Mouse (Mus musculus): ENCODE results near the gene Ankk1.

Ankk1 gene

DNA sequence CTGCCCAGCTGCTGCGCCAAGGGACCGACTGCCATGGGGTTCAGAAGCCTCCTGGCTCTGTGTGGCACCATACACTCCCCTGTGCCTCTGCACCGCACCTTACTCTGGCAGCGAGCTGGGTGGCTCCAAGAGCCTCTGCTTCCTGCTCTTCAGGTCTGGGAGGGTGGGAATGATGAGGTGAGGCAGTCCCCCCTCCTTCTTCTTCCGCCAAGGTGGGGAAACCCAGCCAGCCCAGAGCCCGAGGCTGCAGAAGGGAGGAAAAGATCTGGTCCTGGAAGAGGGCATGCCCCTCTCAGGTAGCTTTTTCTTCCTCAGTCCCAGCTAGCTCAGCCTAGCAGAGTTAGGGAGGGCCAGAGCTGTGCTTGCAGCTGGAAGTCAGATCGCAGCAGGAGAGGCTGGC lies at the start of gene Ankk1:
Ankk1 (minus strand) TSS at position 101 of the 400 bp plus-strand sequence.
- DNase-seq (ENCODE audit: low read depth in 2 of 2, low spot score in 2 of 2) = no peak

DNA sequence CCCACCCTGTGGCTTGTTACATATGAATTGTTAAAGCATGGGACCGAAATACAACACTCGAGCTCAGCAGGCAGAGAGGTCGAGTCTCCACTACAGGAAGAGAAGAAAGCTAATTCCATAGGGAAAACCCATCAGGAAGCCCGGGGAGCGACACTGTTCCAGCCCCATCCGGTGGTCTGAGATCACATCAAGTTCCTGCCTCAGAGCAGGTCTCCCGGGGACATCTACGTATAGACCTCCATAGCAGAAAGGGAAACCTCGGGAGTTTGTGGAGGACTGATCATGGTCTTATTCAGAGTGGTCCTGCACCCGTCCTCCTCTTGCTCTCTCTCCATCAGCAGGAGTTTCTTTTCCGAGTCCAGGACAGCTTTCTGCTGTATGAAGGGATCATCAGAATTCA lies 45.3 kb upstream of the Ankk1 start:
- no peak for DNase-seq (ENCODE audit: low read depth in 2 of 2, low spot score in 2 of 2)

- no peak for DNase-seq (ENCODE audit: low read depth in 2 of 2, low spot score in 2 of 2)
Measured at GRCm38 (mm10) chr9:49470946-49471345, 44.1 kb upstream of the Ankk1 start.

DNA sequence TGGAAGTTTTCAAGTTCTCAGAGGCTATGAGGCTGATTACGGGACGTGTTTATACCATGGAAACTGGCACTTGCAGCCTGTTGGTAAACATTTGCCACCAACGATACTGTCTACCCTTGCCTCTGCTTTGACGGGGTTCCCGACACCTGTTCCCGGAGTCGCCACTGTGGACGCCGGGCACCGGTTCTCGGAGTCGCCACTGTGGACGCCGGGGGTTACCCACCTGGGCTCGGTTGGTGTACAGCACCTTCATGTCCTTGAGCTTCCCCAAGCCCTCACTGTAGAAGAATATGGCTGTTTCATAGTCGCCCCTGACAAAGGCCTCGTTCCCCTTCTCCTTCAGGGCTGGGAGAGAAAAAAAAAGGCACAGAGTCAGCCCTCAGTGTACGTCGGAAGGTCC lies 43.2 kb upstream of the Ankk1 start:
- no peak for DNase-seq (ENCODE audit: low read depth in 2 of 2, low spot score in 2 of 2)

GRCm38 (mm10) chr9:49456136-49456535 lies 29.3 kb upstream of the Ankk1 start:
- no peak for DNase-seq (ENCODE audit: low read depth in 2 of 2, low spot score in 2 of 2)

DNA sequence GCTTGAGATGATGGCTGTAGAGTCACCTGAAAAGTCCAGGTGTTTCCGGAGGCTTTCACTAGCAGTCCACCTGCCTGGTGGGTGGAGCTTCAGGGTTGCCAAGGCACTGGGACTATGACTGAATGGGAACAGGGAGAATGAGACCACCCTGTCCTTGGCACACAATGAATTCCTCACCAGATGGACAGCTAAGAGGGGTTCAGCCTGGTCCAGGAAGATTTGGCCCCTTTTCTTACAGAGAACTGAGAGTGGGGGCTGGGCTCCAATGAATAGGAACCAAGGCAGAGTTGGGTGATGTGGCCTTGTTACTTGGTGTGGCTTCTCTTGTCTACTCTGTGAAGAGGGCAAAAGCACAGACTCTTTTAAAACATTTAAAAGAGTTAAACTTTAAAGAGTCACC lies 25.6 kb upstream of the Ankk1 start:
- DNase-seq (ENCODE audit: low read depth in 2 of 2, low spot score in 2 of 2) = no peak

- no peak for DNase-seq (ENCODE audit: low read depth in 2 of 2, low spot score in 2 of 2)
Measured at GRCm38 (mm10) chr9:49450491-49450890, 23.7 kb upstream of the Ankk1 start.

GRCm38 (mm10) chr9:49442621-49443020 lies 15.8 kb upstream of the Ankk1 start:
- no peak for DNase-seq (ENCODE audit: low read depth in 2 of 2, low spot score in 2 of 2)

DNA sequence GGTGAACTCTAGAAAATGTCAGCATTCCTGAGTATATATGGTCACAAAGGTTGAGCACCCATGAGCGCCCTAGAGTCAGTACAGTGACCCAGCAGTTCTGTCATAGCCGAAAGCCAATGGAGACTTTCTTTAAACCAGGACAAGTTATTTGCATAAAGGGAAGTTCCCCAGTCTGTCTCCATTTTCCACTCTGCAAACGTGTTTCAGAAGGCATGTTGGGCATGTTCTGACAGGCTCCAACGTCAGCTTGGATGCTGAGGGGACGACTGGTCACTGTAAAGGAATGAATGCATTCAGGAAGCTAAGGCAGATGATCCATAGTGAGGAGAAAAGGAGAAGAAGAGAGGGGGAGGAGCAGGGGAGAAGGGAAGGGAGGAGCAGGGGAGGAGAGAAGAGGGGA lies 657 bp upstream of the Ankk1 start:
- no peak for DNase-seq (ENCODE audit: low read depth in 2 of 2, low spot score in 2 of 2)

DNA sequence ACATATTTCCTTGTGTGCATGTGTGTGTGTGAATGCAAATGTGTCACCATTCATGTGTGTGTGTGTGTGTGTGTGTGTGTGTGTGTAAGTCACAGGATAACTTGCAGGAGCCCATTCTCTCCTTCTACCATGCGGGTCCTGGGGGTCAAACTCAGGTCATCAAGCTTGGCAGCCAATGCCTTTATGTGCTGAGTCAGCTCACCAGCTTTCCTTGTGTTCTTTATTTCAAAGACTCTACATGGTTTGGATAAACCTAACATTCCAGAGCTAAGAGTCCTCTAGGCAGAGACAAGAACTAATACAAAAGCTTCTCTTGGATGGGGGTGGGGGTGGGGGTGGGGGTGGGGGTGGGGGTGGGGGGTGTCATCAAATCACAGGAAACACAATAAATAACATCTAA lies 1.2 kb downstream of the Ankk1 start:
- no peak for DNase-seq (ENCODE audit: low read depth in 2 of 2, low spot score in 2 of 2)

DNA sequence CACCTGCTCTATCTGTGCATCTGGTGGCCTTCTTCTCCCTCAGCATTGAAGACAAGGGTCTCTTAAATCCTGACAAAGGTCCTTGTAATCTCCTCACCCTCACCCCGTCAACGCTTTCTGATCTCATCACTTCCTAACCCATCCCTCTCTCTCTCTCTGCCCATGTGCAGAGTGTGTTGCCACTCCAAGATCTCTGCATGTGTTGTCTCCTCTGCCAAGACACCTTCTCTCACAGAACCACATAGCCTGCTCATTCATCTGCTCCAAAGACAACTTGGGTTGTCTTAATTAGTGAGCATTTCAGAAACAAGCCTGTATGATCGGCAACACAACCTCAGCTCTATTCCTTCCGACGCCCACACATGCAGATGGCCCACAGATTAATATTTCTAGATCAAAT lies 3.0 kb downstream of the Ankk1 start:
- DNase-seq (ENCODE audit: low read depth in 2 of 2, low spot score in 2 of 2) = no peak

DNA sequence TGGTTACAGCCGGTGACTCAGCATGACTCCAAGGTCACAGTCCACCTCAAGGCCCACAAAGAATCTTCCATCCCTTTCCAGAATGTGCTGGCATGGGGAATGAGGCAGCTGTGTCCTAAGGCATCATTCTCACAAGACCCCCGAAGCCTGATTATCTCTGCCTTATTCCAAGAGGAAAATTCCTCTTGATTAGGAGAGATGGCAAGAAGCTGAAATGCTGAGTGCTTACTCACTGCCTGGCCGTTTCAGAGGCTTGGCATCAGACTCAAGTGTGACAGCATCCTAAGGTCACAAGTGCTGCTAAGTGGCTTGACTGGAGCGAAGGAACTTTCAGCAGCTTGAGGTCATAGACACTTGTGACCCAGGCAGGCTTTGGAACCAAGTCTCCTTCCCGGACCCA lies 16.2 kb downstream of the Ankk1 start:
- DNase-seq (ENCODE audit: low read depth in 2 of 2, low spot score in 2 of 2) = no peak

- DNase-seq (ENCODE audit: low read depth in 2 of 2, low spot score in 2 of 2) = no peak
Measured at GRCm38 (mm10) chr9:49407028-49407427, 19.8 kb downstream of the Ankk1 start.

DNA sequence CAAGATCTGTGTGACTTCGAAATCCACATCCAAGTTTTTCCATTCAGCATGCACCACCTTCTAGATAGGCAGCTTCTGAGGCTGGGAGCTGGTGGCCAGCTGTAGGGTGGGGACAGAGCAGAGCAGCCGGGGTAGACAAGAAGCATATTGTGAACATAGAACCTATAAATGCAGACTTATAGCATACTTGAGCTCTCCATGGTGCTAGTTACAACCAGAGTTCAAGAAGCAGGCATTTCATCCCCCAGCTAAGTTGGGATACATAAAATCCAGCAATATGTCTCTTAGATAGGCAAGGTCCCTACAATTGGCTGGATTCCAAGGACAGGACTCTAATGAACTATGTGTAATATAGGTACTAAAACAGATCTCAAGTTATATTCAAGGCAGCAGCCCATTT lies 23.1 kb downstream of the Ankk1 start:
- DNase-seq (ENCODE audit: low read depth in 2 of 2, low spot score in 2 of 2) = no peak

GRCm38 (mm10) chr9:49396006-49396405 lies 30.8 kb downstream of the Ankk1 start:
- no peak for DNase-seq (ENCODE audit: low read depth in 2 of 2, low spot score in 2 of 2)

- DNase-seq (ENCODE audit: low read depth in 2 of 2, low spot score in 2 of 2) = no peak
Measured at GRCm38 (mm10) chr9:49392242-49392641, 34.6 kb downstream of the Ankk1 start.

DNA sequence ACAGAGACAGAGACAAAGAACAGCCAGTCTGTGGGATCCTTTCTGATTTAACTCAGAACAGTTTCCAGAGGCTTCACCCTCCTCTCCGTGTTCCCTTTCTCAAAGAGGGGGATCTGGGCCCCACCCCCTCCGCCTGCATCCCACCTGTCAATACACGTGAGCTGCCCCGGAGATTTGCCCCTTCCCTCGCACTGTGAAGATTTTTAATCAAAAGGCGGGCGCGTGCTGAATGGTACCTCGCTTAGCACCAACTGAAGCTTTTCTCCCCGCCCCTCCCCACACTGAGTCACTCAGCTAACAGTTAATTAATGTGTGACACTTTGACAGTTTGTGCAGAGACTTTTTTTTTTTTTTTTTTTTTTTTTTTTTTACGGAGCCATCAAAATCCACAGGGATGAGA lies 40.7 kb downstream of the Ankk1 start:
- no peak for DNase-seq (ENCODE audit: low read depth in 2 of 2, low spot score in 2 of 2)

DNA sequence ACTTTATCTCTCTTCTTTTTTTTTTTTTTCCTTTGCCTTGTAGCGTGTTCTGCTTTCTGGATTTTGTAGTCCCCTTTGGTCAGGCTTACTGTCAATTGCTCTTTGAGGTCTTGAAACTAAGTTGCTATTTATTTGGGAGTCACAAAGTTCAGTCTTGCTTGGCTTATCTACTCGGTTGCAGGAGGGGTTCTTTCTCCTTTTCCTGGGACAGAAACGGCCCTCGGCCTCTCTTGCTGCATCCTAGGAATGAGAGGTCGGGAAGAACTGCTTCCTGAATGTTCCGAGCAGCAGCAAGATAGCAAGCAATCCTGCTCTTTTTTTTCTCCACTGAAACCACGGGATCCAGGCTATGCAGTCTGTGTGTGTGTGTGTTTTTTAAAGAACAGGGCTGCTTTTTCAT lies 41.5 kb downstream of the Ankk1 start:
- no peak for DNase-seq (ENCODE audit: low read depth in 2 of 2, low spot score in 2 of 2)

DNA sequence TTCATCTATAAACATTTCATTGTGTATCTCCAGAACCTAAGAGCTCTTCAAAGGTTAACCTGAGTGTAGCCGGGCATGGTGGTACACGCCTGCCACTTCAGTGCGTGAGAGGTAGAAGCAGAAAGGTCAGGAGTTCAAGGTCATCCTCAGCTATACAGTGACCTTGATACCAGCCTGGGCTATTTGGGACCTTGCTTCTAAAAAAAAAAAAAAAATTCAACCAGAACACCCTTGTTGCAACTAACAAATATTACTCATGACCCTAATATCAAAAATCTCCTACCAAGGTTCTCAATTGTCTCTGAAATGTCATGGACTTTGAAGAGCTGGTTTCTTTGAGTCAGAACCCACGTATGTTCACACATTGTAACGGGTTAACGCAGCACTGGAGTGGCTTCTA lies 42.0 kb downstream of the Ankk1 start:
- DNase-seq (ENCODE audit: low read depth in 2 of 2, low spot score in 2 of 2) = no peak

GRCm38 (mm10) chr9:49384041-49384440 lies 42.8 kb downstream of the Ankk1 start:
- no peak for DNase-seq (ENCODE audit: low read depth in 2 of 2, low spot score in 2 of 2)

DNA sequence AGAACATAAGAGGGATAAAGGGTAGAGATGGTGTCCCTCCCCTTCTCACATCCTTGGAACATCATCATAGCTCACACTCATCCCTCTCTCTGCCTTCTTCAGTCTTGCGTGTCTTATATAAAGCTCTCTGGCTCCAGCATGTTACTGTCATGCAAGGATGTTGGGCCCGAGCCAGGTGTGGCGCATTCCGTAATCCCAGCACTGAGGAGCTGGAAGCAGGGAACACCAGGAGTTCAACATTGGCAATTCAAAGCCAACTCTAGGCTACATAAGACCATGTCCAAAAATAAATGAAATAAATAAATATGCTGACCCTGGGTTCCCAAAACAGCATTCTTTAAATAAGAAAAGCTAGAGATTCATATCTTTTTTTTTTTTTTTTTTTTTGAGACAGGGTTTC lies 46.9 kb downstream of the Ankk1 start:
- DNase-seq (ENCODE audit: low read depth in 2 of 2, low spot score in 2 of 2) = no peak

DNA sequence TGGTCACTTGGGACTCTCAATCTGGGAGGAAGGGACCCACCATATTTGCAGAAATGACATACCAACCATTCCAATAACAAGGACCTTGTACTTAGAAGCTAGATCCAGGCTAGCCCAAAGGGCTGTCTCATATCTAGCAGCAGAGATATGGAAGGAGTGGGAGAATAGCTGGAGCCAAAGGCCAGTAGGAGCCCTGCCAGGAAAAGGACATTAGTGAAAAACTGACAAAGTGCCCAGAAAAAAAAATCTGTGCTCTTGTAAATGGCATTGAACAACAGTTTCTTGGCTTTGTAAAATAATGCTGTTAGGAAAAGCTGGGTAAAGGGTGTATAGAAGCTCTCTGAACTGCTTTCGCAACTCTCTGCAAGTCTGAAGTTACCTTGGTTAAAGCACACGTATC lies 52.9 kb downstream of the Ankk1 start:
- no peak for DNase-seq (ENCODE audit: low read depth in 2 of 2, low spot score in 2 of 2)

- no peak for DNase-seq (ENCODE audit: low read depth in 2 of 2, low spot score in 2 of 2)
Measured at GRCm38 (mm10) chr9:49365763-49366162, 61.1 kb downstream of the Ankk1 start.

Data from CD8-positive naive resting alpha-beta T cell, adult 2 months (primary cell).